Mouse (Mus musculus): ENCODE data around the gene Fam47e.

GRCm38 (mm10) chr5:92511256-92511655 lies 43.6 kb upstream of the Fam47e start:
- TF ChIP-seq EP300 (IDR thresholded peaks at IDR 0.05; ENCODE audit: low read depth) (no peak), CTCF (IDR thresholded peaks at IDR 0.05; ENCODE audit: low read depth) (no peak)

All from liver, embryonic 14.5 days (tissue).